Mouse (Mus musculus): ENCODE results near the gene Snip1.

DNA sequence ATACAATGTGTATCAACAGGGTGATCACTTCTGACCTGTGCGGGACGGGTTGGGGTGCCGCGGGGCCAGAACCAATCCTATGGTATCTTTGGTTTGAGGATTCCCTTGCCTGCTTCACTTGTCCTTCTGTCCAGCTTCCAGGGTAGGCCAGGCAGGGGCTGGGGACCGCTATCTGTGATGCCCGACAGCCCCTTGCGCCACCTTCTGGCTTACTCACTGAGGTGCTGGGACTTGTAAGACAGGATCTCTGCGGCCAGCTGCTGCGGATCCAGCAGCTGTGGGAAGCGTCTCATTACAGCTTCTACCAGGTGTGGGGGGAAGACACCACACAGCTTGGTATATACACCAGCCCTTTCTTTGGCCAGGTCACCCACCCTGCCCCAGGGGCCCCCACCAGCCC is 52.6 kb downstream of the Snip1 start:
- TF ChIP-seq MAFK (IDR thresholded peaks at IDR 0.05; ENCODE audit: insufficient read depth, low read depth, low read length): no peak
- no peak for TF ChIP-seq ZC3H11A (IDR thresholded peaks at IDR 0.05; ENCODE audit: borderline replicate concordance, low read depth, low read length)
